Mouse (Mus musculus): Measurements from ENCODE around the gene Gm11555. TPM values are rescaled to one million over a fixed set of nuclear protein-coding genes. Genes with fewer than 3 reads are reported as not detected.

Gene Gm11555
- polyA plus RNA-seq (2014; fragmentation: Illumina TruSeq; extraction: RNeasy Lipid Tissue Mini Kit (QIAGEN cat#74804); ENCODE audit: low read depth, low replicate concordance): not detected

DNA sequence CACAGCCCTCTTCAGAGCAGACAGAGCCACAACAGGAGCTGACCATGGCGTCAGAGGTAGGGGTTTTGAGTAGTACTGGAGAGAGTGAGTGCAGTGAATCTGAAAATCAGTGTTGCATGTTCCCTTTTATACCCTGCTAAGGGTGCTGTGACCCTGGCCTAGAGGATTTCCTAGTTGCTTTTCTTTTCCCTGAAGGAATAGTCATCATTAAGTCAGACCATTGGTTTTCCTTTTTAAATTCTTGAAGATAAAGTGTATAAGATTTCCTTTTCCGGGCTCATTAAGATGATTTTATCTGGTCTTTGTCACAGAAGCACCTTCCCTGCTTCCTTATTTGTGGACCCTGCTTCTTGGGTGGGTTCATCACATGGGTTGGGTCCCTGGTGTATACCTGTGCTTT, at the start of gene Gm11555:
Gene Gm11555, minus strand, starts transcription at position 101 of the 400 bp plus-strand sequence.

DNA sequence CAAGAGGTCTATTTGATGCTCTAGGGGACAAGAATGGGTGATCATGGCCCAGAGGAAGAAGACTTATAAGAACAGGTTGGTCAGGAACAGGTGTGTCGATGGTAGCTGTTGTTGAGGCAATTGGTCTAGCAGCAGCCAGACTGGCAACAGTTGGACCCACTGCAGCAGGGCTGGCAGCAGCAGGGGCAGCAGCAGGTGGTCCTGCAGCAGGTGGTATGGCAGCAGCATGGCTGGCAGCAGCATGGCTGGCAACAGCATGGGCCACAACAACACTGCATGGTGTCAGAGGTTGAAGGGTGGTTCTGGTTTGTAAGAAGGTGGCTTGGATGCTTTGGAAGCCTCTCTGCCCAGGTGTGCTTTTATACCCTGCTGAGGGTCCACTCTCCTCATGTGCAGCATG, 40.4 kb upstream of the Gm11555 start, which contains the start of gene Gm14190:
Gene Gm14190, minus strand, starts transcription at position 278 of the 400 bp plus-strand sequence.

DNA sequence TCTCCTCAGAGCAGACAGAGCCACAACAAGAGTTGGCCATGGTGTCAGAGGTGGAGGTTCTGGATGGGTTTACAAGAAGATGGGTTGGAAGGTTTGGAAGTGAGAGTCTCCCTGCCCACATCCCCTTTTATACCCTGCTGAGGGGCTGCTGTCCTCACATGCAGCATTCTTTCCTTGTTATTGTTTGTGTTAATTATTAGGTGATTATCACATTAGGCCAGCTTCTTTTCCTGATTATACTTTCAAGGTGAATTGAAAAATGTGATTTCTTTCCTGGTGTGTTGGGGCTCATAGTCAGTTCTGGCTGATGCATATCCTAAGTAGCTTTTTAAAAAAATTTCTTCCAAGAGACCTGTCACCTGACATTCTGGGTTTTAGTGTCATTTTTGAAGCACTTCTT, 15.8 kb upstream of the Gm11555 start, which contains the start of gene Krtap4-6:
Gene Krtap4-6, minus strand, starts transcription at position 101 of the 400 bp plus-strand sequence.

DNA sequence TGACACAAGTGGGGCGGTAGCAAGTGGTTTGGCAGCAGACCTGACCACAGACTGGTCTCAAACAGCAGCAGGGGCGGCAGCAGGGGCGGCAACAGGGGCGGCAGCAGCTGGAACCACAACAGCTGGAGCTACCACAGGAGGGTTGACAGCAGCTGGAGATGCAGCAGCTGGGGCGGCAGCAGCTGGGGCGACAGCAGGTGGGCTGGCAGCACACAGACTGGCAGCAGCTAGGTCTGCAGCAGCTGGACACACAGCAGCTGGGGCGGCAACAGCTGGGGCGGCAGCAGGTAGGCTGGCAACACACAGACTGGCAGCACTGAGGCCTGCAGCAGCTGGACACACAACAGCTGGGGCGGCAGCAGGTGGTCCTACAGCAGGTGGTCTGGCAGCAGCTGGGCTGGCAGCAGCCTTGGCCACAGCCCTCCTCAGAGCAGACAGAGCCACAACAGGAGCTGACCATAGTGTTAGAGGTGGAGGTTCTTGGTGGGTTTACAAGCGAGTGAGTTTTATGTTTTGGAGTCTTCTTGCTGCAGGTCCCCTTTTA, 8.5 kb upstream of the Gm11555 start, which contains the start of gene Gm11563:
Gene Gm11563, minus strand, starts transcription at position 494 of the 544 bp plus-strand sequence.

DNA sequence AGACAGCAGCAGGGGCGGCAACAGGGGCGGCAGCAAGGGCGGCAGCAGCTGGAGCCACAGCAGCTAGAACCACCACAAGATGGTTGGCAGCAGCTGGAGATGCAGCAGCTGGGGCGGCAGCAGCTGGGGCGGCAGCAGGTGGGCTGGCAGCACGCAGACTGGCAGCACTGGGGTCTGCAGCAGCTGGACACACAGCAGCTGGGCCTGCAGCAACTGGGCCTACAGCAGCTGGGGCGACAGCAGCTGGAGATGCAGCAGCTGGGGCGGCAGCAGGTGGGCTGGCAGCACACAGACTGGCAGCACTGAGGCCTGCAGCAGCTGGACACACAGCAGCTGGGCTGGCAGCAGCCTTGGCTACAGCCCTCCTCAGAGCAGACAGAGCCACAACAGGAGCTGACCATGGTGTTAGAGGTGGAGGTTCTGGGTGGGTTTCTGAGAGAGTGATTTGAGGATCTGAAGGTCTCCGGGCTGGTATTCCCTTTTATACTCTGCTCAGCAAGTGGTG, 6.3 kb downstream of the Gm11555 start, which contains the start of gene Krtap4-7:
Gene Krtap4-7, minus strand, starts transcription at position 455 of the 505 bp plus-strand sequence.

DNA sequence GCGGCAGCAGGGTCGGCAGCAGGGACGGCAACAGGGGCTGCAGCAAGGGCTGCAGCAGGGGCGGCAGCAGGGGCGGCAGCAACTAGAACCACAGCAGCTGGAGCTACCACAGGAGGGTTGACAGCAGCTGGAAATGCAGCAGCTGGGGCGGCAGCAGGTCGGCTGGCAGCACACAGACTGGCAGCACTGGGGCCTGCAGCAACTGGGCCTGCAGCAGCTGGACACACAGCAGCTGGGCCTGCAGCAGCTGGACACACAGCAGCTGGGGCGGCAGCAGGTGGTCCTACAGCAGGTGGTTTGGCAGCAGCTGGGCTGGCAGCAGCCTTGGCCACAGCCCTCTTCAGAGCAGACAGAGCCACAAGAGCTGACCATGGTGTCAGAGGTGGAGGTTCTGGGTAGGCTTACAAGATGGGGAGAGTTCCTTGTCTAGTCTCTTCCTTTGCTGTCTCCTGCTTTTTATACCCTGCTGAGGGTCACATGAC, 15.3 kb downstream of the Gm11555 start, which contains the start of gene Krtap4-2:
Gene Krtap4-2, minus strand, starts transcription at position 432 of the 482 bp plus-strand sequence.

DNA sequence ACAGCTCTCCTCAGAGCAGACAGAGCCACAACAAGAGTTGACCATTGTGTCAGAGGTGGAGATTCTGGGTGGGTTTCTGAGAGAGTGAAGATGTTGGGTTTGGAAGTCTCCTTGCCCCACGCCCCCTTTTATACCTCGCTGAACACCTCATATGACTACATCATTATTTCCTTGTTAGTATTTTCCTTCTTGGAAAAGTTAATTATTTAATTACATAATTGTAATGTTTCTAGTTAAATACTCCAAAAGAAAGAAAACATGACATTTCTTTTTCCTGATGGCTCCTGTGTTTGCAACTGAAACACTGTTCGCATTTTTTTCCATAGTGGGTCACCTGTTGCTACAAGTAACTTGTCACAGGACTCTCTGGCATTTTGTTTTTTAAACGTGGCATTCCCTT, 21.9 kb downstream of the Gm11555 start, which contains the start of gene Krtap4-1:
Gene Krtap4-1, minus strand, starts transcription at position 101 of the 400 bp plus-strand sequence.

DNA sequence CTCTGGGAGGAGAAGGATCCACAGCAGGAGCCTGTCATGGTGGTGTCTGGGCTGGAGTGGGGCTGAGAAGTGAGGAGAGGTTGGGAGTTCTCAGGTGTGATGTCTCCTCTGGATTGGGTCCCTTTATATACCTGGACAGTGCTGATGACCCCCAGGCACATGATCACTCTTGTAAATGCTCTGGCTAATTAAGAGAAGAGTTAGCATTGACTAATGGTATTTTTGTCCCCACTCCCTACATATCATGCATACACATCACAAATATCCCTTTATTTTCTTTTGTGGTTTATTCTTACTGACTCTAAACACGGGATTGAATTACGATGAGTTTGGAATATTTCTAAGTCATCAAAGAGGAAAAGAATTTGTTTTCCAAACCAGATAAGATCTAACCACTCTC, 29.7 kb downstream of the Gm11555 start, which contains the start of gene Gm11562:
Gene Gm11562, minus strand, starts transcription at position 101 of the 400 bp plus-strand sequence.

DNA sequence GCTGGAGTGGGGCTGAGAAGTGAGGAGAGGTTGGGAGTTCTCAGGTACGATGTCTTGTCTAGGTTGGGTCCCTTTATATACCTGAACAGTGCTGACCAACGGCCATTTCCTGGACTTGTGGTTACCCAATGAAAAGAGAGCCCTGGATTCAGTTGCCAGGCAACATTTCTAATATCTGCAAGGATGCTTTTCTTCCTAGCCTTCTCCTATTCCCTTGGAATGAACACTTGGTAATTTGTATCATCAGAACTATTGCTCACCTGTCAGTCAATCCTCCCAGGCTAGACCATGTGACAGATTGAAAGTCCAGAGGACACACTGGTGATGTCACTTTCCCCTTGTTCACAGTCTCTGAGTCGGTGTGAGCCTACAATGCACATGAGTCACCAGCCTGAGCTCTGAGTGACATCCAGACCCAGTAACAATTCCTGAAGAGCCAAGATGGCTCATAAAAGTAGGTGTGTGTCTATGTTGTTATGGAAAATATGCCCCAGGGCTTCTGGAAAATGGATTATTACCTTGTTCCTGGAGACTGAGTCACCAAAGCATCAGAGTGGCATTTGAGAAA, 35.2 kb downstream of the Gm11555 start, which contains the start of gene Krtap2-4:
Gene Krtap2-4, minus strand, starts transcription at position 51 of the 568 bp plus-strand sequence.

DNA sequence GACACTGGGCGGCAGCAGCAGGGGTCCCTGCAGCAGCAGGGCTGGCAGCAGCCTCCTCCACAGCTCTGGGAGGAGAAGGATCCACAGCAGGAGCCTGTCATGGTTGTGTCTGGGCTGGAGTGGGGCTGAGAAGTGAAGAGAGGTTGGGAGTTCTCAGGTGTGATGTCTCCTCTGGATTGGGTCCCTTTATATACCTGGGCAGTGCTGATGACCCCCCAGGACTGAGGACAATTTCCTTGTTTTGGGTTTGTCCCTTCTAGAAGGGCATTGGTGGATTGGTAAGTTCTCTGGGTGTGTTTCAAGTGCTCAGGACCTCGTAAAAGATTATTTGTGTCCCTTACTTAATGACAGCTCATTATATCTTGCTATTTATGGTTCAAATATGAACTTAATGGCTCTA, 39.9 kb downstream of the Gm11555 start, which contains the start of gene Gm11937:
Gene Gm11937, minus strand, starts transcription at position 101 of the 400 bp plus-strand sequence.

DNA sequence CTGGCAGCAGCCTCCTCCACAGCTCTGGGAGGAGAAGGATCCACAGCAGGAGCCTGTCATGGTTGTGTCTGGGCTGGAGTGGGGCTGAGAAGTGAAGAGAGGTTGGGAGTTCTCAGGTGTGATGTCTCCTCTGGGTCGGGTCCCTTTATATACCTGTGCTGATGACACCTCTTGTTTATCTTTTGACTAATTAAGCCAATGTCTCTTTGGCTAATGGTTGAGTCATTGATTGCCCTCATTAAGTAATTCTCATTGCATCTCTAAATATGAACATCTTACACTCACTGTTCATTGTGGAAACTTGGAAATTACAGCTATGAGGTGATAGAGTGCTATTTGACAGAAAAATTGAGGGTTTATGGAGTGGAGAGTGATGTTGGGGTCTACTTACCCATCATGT, 46.8 kb downstream of the Gm11555 start, which contains the start of gene Gm11938:
Gene Gm11938, minus strand, starts transcription at position 101 of the 400 bp plus-strand sequence.

Other genes with a start within 250 kb of the Gm11555 start
- gene Krt12, start 228.0 kb downstream of the Gm11555 start, polyA plus RNA-seq (2014; fragmentation: Illumina TruSeq; extraction: RNeasy Lipid Tissue Mini Kit (QIAGEN cat#74804); ENCODE audit: low read depth, low replicate concordance): not detected
- gene Krt20, start 212.1 kb downstream of the Gm11555 start, polyA plus RNA-seq (2014; fragmentation: Illumina TruSeq; extraction: RNeasy Lipid Tissue Mini Kit (QIAGEN cat#74804); ENCODE audit: low read depth, low replicate concordance): 0.31 TPM
- gene Krt23, start 157.1 kb downstream of the Gm11555 start, polyA plus RNA-seq (2014; fragmentation: Illumina TruSeq; extraction: RNeasy Lipid Tissue Mini Kit (QIAGEN cat#74804); ENCODE audit: low read depth, low replicate concordance): 0.35 TPM
- not detected for gene Krt39, start 128.9 kb downstream of the Gm11555 start, polyA plus RNA-seq (2014; fragmentation: Illumina TruSeq; extraction: RNeasy Lipid Tissue Mini Kit (QIAGEN cat#74804); ENCODE audit: low read depth, low replicate concordance)
- gene Krt40, start 107.1 kb downstream of the Gm11555 start, polyA plus RNA-seq (2014; fragmentation: Illumina TruSeq; extraction: RNeasy Lipid Tissue Mini Kit (QIAGEN cat#74804); ENCODE audit: low read depth, low replicate concordance): not detected
- gene Krtap3-3, start 99.4 kb downstream of the Gm11555 start, polyA plus RNA-seq (2014; fragmentation: Illumina TruSeq; extraction: RNeasy Lipid Tissue Mini Kit (QIAGEN cat#74804); ENCODE audit: low read depth, low replicate concordance): not detected
- gene Krtap3-2, start 93.4 kb downstream of the Gm11555 start, polyA plus RNA-seq (2014; fragmentation: Illumina TruSeq; extraction: RNeasy Lipid Tissue Mini Kit (QIAGEN cat#74804); ENCODE audit: low read depth, low replicate concordance): not detected
- not detected for gene Gm11939, start 90.8 kb downstream of the Gm11555 start, polyA plus RNA-seq (2014; fragmentation: Illumina TruSeq; extraction: RNeasy Lipid Tissue Mini Kit (QIAGEN cat#74804); ENCODE audit: low read depth, low replicate concordance)
- gene Krtap3-1, start 83.6 kb downstream of the Gm11555 start, polyA plus RNA-seq (2014; fragmentation: Illumina TruSeq; extraction: RNeasy Lipid Tissue Mini Kit (QIAGEN cat#74804); ENCODE audit: low read depth, low replicate concordance): not detected
- gene Krtap1-5, start 69.2 kb downstream of the Gm11555 start, polyA plus RNA-seq (2014; fragmentation: Illumina TruSeq; extraction: RNeasy Lipid Tissue Mini Kit (QIAGEN cat#74804); ENCODE audit: low read depth, low replicate concordance): not detected
- not detected for gene Krtap1-4, start 66.6 kb downstream of the Gm11555 start, polyA plus RNA-seq (2014; fragmentation: Illumina TruSeq; extraction: RNeasy Lipid Tissue Mini Kit (QIAGEN cat#74804); ENCODE audit: low read depth, low replicate concordance)
- gene Krtap1-3, start 58.9 kb downstream of the Gm11555 start, polyA plus RNA-seq (2014; fragmentation: Illumina TruSeq; extraction: RNeasy Lipid Tissue Mini Kit (QIAGEN cat#74804); ENCODE audit: low read depth, low replicate concordance): not detected
- not detected for gene Krtap9-3, start 52.1 kb downstream of the Gm11555 start, polyA plus RNA-seq (2014; fragmentation: Illumina TruSeq; extraction: RNeasy Lipid Tissue Mini Kit (QIAGEN cat#74804); ENCODE audit: low read depth, low replicate concordance)
- gene Gm11938, start 46.9 kb downstream of the Gm11555 start, polyA plus RNA-seq (2014; fragmentation: Illumina TruSeq; extraction: RNeasy Lipid Tissue Mini Kit (QIAGEN cat#74804); ENCODE audit: low read depth, low replicate concordance): not detected
- not detected for gene Gm11937, start 40.0 kb downstream of the Gm11555 start, polyA plus RNA-seq (2014; fragmentation: Illumina TruSeq; extraction: RNeasy Lipid Tissue Mini Kit (QIAGEN cat#74804); ENCODE audit: low read depth, low replicate concordance)
- not detected for gene Krtap2-4, start 35.4 kb downstream of the Gm11555 start, polyA plus RNA-seq (2014; fragmentation: Illumina TruSeq; extraction: RNeasy Lipid Tissue Mini Kit (QIAGEN cat#74804); ENCODE audit: low read depth, low replicate concordance)
- gene Gm11562, start 29.8 kb downstream of the Gm11555 start, polyA plus RNA-seq (2014; fragmentation: Illumina TruSeq; extraction: RNeasy Lipid Tissue Mini Kit (QIAGEN cat#74804); ENCODE audit: low read depth, low replicate concordance): not detected
- gene Krtap4-1, start 22.0 kb downstream of the Gm11555 start, polyA plus RNA-seq (2014; fragmentation: Illumina TruSeq; extraction: RNeasy Lipid Tissue Mini Kit (QIAGEN cat#74804); ENCODE audit: low read depth, low replicate concordance): not detected
- not detected for gene Krtap4-2, start 15.2 kb downstream of the Gm11555 start, polyA plus RNA-seq (2014; fragmentation: Illumina TruSeq; extraction: RNeasy Lipid Tissue Mini Kit (QIAGEN cat#74804); ENCODE audit: low read depth, low replicate concordance)
- gene Krtap4-7, start 6.1 kb downstream of the Gm11555 start, polyA plus RNA-seq (2014; fragmentation: Illumina TruSeq; extraction: RNeasy Lipid Tissue Mini Kit (QIAGEN cat#74804); ENCODE audit: low read depth, low replicate concordance): not detected
- gene Gm11563, start 8.7 kb upstream of the Gm11555 start, polyA plus RNA-seq (2014; fragmentation: Illumina TruSeq; extraction: RNeasy Lipid Tissue Mini Kit (QIAGEN cat#74804); ENCODE audit: low read depth, low replicate concordance): not detected
- not detected for gene Krtap4-6, start 15.7 kb upstream of the Gm11555 start, polyA plus RNA-seq (2014; fragmentation: Illumina TruSeq; extraction: RNeasy Lipid Tissue Mini Kit (QIAGEN cat#74804); ENCODE audit: low read depth, low replicate concordance)
- not detected for gene Gm14190, start 40.5 kb upstream of the Gm11555 start, polyA plus RNA-seq (2014; fragmentation: Illumina TruSeq; extraction: RNeasy Lipid Tissue Mini Kit (QIAGEN cat#74804); ENCODE audit: low read depth, low replicate concordance)
- gene Gm14180, start 84.1 kb upstream of the Gm11555 start, polyA plus RNA-seq (2014; fragmentation: Illumina TruSeq; extraction: RNeasy Lipid Tissue Mini Kit (QIAGEN cat#74804); ENCODE audit: low read depth, low replicate concordance): not detected
- not detected for gene Gm11595, start 122.7 kb upstream of the Gm11555 start, polyA plus RNA-seq (2014; fragmentation: Illumina TruSeq; extraction: RNeasy Lipid Tissue Mini Kit (QIAGEN cat#74804); ENCODE audit: low read depth, low replicate concordance)
- not detected for gene Krtap4-8, start 130.5 kb upstream of the Gm11555 start, polyA plus RNA-seq (2014; fragmentation: Illumina TruSeq; extraction: RNeasy Lipid Tissue Mini Kit (QIAGEN cat#74804); ENCODE audit: low read depth, low replicate concordance)
- gene Krtap4-9, start 135.0 kb upstream of the Gm11555 start, polyA plus RNA-seq (2014; fragmentation: Illumina TruSeq; extraction: RNeasy Lipid Tissue Mini Kit (QIAGEN cat#74804); ENCODE audit: low read depth, low replicate concordance): not detected
- not detected for gene Gm11596, start 143.2 kb upstream of the Gm11555 start, polyA plus RNA-seq (2014; fragmentation: Illumina TruSeq; extraction: RNeasy Lipid Tissue Mini Kit (QIAGEN cat#74804); ENCODE audit: low read depth, low replicate concordance)
- gene Gm11569, start 148.7 kb upstream of the Gm11555 start, polyA plus RNA-seq (2014; fragmentation: Illumina TruSeq; extraction: RNeasy Lipid Tissue Mini Kit (QIAGEN cat#74804); ENCODE audit: low read depth, low replicate concordance): not detected
- not detected for gene Gm11554, start 154.2 kb upstream of the Gm11555 start, polyA plus RNA-seq (2014; fragmentation: Illumina TruSeq; extraction: RNeasy Lipid Tissue Mini Kit (QIAGEN cat#74804); ENCODE audit: low read depth, low replicate concordance)
- gene Krtap4-13, start 159.7 kb upstream of the Gm11555 start, polyA plus RNA-seq (2014; fragmentation: Illumina TruSeq; extraction: RNeasy Lipid Tissue Mini Kit (QIAGEN cat#74804); ENCODE audit: low read depth, low replicate concordance): not detected
- gene Gm11564, start 165.4 kb upstream of the Gm11555 start, polyA plus RNA-seq (2014; fragmentation: Illumina TruSeq; extraction: RNeasy Lipid Tissue Mini Kit (QIAGEN cat#74804); ENCODE audit: low read depth, low replicate concordance): not detected
- gene 2300003K06Rik, start 187.8 kb upstream of the Gm11555 start, polyA plus RNA-seq (2014; fragmentation: Illumina TruSeq; extraction: RNeasy Lipid Tissue Mini Kit (QIAGEN cat#74804); ENCODE audit: low read depth, low replicate concordance): not detected
- gene Krtap4-16, start 201.4 kb upstream of the Gm11555 start, polyA plus RNA-seq (2014; fragmentation: Illumina TruSeq; extraction: RNeasy Lipid Tissue Mini Kit (QIAGEN cat#74804); ENCODE audit: low read depth, low replicate concordance): not detected
- gene Gm11568, start 207.7 kb upstream of the Gm11555 start, polyA plus RNA-seq (2014; fragmentation: Illumina TruSeq; extraction: RNeasy Lipid Tissue Mini Kit (QIAGEN cat#74804); ENCODE audit: low read depth, low replicate concordance): not detected
- not detected for gene Gm11559, start 214.2 kb upstream of the Gm11555 start, polyA plus RNA-seq (2014; fragmentation: Illumina TruSeq; extraction: RNeasy Lipid Tissue Mini Kit (QIAGEN cat#74804); ENCODE audit: low read depth, low replicate concordance)
- gene Krtap9-1, start 223.2 kb upstream of the Gm11555 start, polyA plus RNA-seq (2014; fragmentation: Illumina TruSeq; extraction: RNeasy Lipid Tissue Mini Kit (QIAGEN cat#74804); ENCODE audit: low read depth, low replicate concordance): not detected
- not detected for gene Gm11567, start 229.0 kb upstream of the Gm11555 start, polyA plus RNA-seq (2014; fragmentation: Illumina TruSeq; extraction: RNeasy Lipid Tissue Mini Kit (QIAGEN cat#74804); ENCODE audit: low read depth, low replicate concordance)